Mouse (Mus musculus) cerebral cortex, adult 2 months (tissue): ENCODE measurements around the gene Pmm1.

Experiments
- WGBS: fragments of 180-500 bp; shearing (Covaris S2); methylation state at CpG from one replicate; pipeline ENCODE4 v1.1.7; 2018; 5-methylcytosine and 5-hydroxymethylcytosine counted together

Gene Pmm1

DNA sequence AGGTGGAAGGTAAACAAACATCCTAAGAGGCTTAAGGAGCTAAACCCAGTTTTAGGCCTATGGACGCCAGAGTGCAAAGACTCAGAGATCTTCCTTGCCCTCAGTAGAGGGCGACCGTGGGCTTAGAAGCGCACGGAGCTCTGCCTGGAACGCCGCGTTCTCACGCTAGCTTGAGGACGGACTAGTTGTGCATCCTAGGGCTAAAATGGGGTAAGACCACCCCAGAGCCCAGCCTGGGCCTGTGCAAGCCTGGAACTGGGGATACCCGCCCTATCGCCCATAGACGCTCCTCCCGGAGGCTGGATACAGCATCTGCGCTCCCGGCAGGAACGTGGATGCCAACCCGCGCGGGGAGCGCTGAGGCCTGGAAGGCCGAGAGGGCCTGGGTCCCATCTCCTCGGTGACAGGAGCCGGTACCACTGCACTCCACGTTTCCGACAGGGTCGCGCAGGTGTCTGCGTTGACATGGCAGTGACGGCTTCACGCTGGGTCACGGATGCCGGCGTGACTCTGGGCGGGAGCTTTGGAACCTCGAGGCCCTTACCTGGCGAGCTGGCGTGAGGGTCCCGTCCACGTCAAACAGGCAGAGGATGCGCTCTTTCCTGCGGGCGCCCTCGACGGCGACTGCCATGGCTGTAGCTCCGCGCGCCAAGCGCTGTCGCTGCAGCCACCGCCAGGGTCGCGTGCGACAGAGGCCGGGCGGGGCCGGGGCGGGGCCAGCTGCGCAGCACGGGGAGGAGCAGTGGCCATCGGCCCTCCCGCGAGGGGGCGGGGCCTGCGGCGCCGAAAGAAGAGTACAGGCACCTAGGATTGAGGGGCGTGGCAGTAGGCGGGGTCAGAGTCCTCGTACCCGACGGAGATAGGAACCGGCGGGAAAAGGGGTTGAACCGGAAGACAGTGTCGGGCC is at the start of gene Pmm1:
Pmm1 (minus strand) TSS at position 760 of the 907 bp plus-strand sequence.
- under 1% methylated on average over 77 of the region's 77 CpGs for WGBS

DNA sequence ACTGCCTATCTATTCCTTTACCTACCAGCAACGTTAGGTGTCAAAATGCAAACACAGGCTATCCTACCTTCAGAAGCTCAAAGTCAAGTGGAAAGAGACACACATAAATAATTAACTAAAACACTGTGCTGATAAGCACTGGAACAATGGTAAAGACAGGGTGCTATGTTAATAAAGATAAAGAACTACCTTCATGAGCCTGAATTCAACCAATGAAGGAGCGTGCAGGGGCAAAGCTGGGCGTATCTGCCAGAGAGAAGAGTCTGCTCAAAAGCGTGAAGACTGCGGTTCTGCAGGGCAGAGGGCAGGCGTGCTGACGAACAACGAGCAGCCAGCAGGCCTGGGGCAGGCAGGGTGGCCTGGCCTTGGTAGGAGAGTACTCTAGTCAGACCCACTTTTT is 43.5 kb upstream of the Pmm1 start:
- 94% methylated on average over 8 of the region's 8 CpGs for WGBS

DNA sequence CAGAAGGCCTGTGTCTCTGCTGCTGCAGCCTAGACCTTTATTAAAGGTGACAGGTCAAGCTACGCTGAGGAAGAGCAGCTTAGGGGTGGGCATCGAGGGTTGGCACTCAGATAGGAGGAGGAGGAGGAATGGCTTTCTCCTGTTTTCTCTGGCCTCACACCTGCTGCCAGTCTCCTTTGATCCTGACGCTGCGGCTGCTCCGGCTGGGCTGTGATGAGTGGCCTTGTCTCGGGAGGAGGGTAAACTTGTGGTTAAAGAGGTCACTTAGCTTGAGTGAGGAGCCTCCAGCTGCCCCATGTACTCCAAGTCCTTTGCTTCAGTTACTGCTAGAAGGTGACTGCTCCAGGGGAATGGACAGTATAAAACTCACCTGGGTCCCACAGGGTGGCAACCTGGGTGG is 33.3 kb upstream of the Pmm1 start:
- 87% methylated on average over 6 of the region's 6 CpGs for WGBS

DNA sequence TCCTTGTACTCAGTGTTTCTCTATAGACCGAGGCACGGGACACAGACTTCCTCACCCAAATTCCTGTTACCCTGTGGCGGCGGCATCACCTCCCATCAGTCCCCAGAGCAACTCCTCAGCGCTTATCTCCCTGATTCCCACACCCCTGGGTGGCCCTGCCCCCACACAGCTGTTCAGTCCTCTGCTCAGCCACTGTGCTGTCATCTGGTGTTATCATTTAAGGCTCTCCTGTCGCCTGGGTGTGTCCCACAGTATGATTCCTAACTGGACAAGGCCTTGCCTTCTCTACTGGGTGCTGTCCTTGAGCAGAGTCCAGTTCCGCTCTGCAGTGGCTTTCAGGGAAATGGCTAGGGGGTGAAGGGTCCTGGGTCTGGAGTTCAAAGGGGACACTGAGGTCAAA is 29.8 kb upstream of the Pmm1 start:
- WGBS: 55% methylated on average over 7 of the region's 7 CpGs

DNA sequence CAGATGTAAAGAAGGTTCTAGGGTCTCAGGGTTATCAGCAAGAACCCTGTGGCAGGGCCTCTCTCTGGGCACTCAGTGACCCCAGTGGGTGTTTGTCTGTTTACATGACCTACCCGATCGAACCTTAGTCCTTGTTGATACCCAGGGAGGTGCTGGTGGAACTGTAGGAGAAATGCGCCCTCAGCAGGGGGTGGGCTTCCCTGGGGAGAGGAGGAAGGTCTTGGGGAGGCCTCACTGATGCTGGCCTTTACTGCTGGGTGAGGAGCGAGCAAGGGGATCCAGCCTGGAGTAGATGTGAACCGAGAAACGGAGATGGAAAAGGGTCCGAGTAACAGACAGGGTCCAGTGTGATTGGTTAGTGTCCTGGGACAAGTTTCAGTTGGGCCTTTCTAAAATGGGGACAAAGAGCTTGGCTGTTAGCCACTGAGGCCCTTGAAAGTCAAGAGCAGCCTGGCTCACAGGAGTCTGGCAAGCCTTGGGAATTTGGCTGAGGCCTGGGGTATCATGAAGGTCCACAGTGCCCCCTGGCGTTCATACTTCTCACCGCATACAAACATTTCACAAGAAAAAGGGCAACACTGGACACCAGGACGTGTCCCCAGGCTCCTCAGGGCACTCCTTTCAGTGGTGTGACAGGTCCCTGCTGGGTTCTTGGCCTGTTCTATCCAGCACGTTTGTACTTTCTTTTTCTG is 28.8 kb upstream of the Pmm1 start:
- WGBS: 41% methylated on average over 11 of the region's 11 CpGs

DNA sequence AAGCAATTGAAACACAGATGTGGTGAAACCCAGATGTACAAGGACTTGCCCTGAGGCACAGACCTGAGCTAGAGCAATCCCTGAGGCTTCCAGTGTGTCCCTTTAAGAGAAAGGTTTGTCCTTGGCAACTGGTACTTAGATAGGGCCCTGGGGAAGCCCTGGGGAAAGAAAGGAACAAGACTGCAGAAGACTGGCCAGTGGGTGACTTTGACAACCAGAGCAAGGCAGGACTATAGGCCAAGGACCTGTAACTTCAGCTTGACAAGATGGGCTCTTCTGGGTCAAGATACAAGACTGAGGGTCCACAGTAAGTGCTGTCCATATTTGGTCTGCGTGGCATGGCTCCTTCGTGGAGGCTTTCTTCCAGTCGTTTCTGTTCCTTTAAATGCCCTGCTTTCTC is 26.9 kb upstream of the Pmm1 start, which contains the start of gene Xrcc6:
Xrcc6 (plus strand) TSS at position 190 of the 400 bp plus-strand sequence.
- 70% methylated on average over 3 of the region's 3 CpGs for WGBS

DNA sequence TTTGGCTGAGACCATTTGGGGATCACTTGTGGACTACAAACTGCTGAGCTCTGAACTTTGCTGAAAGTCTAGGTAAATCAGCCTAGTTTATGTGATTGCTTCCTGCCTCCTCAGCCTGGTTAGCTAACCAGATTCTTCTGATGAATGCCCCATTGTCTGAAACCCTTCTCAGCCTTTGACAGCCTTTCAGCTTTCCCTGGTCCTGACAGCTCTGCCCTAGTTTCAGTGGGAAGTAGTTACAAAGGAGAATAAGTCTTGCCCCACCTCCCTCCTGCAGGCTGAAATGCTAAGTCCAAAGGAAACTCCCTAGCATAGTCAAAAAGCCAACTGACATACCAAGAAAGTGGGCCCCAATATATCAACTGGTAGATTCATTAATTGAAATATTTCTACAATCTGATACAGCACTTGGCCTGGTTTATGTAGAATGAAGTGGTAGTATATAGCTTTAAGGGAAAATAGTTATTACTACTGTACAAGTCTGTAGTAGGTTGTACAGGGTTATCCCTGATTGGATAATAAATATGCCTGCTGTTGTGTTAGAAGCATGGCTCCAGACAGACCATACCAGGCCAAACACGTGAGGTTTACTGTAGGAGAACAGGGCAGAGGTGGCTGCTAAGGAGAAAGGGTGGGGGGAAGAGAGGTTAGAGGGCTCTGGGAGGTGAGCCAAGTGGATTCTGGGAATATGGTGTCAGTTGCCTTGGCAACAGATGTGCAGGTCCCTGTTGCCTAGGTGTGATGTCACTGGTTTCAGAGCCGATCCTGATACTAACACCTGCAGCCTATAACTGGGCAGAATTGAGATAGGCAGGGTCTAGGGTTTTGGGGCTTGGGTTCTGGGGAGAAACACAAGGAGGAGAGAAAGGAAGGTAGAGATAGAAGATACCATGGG is 24.8 kb upstream of the Pmm1 start:
- WGBS: 60% methylated on average over 2 of the region's 2 CpGs

DNA sequence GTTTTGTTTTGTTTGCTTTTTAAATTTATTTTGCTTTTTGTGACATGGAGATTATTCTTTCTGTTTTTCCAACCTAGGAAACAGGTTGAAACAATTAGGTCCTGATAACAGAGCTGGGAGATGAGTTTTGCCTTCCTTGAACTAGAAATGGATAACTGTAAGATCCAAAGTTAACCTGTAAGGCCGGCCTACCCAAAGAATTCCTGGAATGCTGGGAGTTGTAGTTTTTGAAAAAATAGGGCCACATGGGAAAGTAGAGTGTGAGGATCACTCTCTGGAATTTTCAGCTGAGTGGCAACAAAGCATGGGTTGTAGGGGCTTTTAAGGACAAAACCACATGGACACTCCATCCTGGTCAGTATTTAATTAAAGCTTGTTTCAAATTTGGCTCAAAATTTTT is 21.4 kb upstream of the Pmm1 start:
- 69% methylated on average over 1 of the region's 1 CpGs for WGBS

DNA sequence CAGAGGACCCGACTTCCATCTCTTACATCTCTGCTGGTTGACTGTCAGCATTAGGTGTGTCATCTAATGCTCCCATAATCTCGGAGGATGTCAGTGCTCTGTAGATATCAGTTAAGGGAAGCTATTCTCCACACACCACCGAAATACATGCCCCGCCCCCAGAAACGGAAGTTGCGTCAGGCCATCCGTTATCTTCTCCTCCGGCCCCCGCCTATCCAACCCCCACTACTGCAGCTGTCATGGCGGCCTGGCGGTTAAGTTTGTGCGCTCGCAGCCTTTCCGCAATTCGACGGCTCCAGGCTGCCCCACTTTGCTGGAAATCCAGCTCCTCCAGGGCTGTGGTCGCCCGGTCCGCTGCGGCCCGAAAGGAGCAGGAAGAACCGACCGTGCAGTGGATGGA is 19.6 kb upstream of the Pmm1 start, which contains the start of gene 1700029P11Rik:
1700029P11Rik (plus strand) TSS at position 220 of the 400 bp plus-strand sequence.
- WGBS: 95% methylated on average over 23 of the region's 23 CpGs

DNA sequence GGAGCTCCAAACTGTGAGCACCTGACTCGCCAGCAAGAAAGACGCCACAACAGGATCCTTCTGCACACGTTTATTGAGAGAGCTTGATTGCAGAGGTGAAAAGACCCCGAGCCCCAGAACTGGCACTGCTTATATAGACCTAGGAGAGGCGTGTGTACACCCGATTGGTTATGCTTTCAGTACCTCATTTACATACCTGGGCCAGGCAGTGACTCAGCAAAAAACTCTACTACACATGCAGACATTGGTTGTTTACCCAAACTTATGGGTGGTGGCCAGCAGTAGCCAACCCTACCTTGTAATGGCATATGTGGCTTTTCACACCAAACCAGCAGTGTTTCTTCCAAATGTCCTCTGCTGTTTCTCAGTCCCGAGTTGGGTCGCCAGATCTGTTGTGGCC is 14.4 kb upstream of the Pmm1 start:
- 88% methylated on average over 8 of the region's 8 CpGs for WGBS

DNA sequence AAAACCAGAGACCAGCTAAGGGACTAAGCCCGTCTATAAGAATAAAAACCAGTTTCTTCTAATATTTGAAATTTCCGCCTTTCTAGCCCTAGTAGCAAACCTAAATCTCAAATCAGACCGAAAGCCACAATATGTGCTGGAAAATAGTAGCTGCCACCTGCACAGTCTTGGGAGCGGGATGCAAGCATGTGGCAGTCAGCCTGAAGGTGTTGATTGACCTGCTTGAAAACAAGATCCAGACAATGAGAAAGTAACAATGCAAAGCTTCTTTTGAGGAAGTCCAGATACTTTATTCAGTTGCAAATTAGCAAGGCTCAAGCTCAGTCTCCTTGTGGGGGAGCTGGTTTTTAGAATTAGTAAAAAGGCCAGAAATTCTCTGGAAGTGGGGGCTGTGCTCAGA is 9.8 kb upstream of the Pmm1 start:
- 85% methylated on average over 4 of the region's 4 CpGs for WGBS

DNA sequence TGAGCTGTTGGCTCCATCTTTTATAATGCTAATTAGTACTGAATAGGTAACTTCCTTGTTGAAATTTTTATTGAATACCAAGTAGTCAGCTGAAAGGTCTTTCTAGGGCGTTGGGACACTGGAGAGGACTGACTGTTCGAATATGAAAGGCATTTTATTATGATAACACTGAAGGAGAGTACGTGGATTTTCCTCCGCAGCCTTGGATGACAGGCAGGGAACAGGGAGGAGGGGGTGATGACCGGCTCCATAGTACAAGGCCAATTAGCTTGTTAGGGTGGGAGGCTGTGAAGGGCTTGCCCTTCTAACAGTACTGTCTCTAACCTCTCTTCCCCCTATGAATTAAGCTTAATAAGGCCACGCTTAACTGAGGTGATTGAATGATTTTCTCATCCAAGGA is 8.9 kb upstream of the Pmm1 start:
- 62% methylated on average over 6 of the region's 6 CpGs for WGBS

DNA sequence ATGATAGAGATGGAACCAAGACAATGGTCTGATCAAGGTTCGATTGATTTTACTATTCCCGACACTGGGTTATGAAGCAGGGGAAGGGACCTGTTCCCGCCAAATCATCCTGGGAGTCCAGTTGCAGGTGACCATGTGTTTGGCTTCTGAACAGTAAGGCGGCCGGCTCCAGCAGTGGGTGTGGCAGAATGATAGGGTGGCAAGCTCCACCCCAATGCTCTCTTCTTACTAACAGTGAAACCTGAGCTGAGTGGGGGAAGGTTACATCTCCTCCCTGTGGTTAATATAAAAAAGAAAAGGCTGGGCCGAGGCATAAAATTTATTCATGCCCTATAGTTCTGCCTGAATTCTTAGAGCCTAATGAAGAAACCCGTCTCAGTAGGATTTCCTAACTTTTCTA is 8.4 kb upstream of the Pmm1 start:
- WGBS: 77% methylated on average over 7 of the region's 7 CpGs

DNA sequence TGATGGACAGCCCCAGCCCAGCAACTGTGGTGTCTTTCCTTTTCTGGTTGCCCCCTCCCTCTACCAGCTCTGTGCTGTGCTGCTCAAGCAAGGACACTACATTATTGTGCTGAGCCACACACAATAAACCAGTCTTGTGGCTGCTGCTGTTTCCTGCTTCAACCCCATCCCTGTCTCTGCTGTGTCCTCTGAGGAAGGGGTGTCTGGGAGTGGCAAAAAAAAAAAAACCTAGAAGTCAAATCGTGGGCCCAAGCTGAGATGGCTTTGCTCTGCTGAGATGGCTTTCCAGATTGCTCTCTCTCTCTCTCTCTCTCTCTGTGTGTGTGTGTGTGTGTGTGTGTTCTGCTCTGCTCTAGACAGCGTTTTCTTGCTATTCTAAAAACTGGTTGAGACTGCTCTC is 7.7 kb upstream of the Pmm1 start:
- WGBS: 14% methylated on average over 2 of the region's 2 CpGs

DNA sequence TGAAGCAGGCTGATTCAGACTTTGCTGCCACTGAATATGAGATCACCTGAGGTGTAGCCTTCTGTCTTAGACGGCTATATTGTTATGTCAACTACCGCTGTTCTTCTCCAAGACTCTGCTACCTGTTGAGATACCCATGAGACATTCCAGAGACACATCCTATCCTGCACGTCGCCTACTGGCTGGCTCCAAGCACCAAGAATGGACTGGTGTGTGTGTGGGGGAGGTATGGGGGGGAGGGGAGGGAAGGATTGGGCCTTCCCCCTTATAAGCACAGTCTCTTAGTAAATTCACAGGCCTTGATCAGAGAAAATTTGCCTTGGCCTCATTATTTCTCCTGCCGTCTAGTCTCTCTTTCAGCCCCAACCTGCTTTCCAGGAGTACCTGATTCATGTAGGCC is 7.1 kb upstream of the Pmm1 start:
- 86% methylated on average over 5 of the region's 5 CpGs for WGBS

DNA sequence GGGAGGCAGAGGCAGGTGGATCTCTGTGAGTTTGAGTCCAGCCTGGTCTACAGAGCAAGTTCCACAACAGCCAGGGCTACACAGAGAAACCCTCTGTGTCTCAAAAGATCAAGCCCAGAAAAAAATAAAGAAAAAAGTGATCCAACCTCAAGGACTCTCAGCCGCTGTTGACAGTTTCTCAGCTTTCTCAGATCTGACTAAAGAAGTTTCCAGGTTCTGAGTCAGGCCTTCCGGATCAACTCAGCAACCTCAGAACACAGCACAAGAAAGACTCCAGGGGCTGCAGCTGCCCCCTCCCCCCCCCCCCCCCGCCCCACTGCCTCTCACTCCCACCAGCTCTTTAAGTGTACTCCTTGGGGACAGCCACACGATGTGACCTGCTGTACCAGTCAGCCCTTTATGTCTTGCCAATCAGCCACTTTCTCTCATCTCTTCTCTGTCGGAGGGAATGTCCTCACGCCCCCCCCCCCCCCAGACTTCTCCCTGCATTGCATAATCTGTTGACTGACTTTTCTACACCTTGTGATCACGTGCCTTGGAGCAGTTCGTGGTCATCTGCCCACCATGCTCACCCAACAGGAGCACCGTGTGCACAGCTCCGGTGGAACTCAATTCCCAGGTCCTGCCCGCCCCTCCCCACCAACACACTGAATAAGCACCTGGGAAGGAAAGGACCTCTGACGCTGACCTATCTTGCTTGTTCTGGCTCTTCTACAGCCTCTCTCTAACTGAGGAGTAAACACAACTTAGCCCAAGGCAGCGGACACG is 5.5 kb upstream of the Pmm1 start:
- 78% methylated on average over 14 of the region's 14 CpGs for WGBS

DNA sequence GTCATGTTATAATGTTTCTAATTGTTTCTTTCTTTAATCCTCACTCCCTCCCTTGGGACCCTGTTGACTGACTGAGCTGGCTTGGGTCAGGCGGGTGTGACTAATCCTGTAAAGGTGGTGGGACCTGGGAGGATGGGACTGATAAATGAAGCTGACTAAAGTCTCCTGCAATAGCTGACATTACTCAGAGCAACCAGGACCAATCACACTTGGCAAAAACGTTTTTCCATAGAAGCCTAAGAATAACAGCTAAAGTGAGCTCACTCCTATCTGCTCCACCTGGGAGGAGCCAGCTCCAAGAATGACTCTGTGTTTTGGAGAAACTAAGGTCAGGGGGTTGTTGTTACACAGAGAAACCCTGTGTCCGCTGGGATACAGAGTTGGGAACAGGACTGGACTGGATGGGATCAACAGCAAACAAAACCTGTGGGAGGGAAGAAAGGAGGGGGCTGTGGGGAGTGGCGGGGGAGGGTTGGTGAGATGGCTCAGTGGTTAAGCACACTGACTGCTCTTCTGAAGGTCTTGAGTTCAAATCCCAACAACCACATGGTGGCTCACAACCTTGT is 4.3 kb upstream of the Pmm1 start:
- 65% methylated on average over 4 of the region's 4 CpGs for WGBS

DNA sequence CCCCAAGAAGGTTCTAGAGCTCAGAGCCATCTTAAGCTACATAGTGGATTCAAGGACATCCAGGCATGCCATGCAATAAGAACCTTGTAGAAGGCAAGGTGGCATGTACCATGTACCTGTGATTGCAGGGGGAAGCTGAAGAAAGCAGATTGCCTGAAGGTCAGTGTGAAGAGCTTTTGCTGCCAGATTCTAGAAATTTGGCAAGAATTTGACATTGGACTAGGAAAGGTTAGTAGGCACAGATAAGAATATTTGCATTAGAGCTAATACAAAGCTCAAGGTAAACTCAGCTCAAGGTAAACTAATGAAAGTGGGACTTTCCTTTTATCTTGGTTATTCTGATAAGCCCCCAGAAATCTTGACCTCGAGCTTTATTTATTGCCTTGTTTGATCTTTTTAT is 3.5 kb upstream of the Pmm1 start:
- WGBS: 71% methylated on average over 1 of the region's 1 CpGs

DNA sequence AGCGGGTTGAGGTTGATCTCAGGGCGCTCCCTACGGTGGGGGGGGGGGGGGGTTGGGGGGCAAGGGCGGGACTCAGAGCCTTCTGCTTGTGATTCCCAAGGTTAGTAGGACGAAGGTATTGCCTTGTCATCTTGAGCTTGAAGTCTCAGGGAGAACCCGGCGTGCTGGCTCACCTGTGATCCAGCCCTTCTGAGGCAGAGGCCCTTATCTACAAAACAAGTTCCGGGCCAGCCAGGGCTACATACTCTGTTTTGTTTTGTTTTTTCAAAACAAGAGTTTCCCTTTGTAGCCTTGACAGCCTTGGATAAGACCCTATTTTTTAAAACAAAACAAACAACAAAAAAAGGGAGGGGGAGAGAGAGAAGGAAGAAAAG is 335 bp upstream of the Pmm1 start:
- 5% methylated on average over 8 of the region's 8 CpGs for WGBS

DNA sequence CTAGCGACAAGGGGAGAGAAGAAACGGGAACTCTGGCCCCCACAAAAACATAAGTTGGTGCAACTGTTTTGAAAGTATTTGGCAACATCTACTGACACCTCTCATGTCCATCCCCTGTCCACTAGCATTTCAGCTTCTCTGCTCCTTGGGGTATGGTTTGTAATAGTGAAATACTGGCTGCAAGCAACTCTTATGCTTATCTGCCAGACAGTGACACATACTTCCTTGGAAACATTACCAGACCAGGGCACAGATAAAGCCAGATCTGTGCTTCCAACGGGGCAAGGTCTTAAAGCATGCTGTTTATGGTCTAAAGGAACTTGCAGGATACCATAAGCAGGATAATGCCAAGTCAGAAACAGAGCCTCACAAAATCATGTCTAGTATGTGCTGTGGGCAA is 1.8 kb downstream of the Pmm1 start:
- WGBS: 55% methylated on average over 3 of the region's 3 CpGs

DNA sequence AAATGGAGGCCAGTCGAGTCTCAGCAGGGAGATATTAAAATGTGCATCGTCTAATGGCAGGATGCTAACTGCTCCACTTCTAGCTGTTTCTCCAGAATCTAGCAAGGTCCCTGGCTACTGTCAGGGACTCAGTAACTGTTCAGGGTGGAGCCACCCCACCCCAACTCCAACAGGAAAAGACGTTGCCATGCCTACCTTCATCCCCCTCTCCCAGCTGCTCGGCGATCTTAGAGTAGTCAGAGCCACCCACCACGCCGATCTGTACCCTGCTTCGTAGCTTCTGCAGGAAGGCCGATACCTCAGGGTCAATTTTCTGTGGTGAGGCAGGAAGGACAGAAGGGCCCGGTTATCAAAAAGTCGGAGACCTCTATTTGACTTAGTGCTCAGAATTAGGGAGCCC is 3.1 kb downstream of the Pmm1 start:
- WGBS: 48% methylated on average over 11 of the region's 11 CpGs
